Mouse (Mus musculus): ENCODE results near the gene Thsd4. TPM values are rescaled to one million over a fixed set of nuclear protein-coding genes. Genes with fewer than 3 reads are reported as not detected.
"Not testable (repeated sequence)": the region's sequence is repeated elsewhere in the genome, so short reads cannot be mapped to it uniquely, and the experiment has no call there.

The Thsd4 gene
- polyA plus RNA-seq, 1 experiment: 9.0 TPM

DNA sequence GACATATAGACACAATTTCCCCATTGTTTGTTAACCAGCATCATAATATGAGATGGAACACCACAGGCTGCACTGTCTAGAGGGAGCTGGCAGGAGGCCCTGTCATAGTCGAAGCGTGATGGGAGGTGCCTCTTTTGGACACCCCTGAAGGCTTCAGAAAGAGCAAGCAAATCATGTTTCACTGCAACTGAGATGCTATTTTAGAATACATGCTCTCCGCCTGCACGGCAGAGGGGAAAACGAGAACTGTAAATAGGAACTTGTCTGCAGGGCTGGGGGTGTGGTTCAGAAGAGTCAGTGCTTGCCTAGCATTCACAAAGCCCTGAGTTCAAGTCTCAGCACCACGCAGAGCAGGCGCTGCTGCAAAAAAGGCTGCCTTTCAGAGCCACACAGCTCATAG is 334.9 kb downstream of the Thsd4 start:
- Histone ChIP-seq H3K36me3 (ENCODE audit: control insufficient read depth, insufficient read depth, low read length) (no peaks in the 10 kb centered on the region), H3K4me1 (ENCODE audit: control insufficient read depth, insufficient read depth, insufficient read length, low read length) (no peaks in the 10 kb centered on the region), H3K27ac (ENCODE audit: insufficient read depth, low read depth, low read length) (no peak overlapping the region), H3K27me3 (ENCODE audit: control insufficient read depth, insufficient read depth, low read length) (no peaks in the 10 kb centered on the region), H3K4me3 (ENCODE audit: low read depth, low read length) (no peak overlapping the region)
- TF ChIP-seq CTCF (IDR thresholded peaks at IDR 0.05; ENCODE audit: extremely low read depth, insufficient read length, insufficient replicate concordance, low read depth, low read length) (no peak), POLR2A (IDR thresholded peaks at IDR 0.05; ENCODE audit: low read depth, low read length) (no peak)
- WGBS: 73% methylated on average over 7 of the region's 7 CpGs

DNA sequence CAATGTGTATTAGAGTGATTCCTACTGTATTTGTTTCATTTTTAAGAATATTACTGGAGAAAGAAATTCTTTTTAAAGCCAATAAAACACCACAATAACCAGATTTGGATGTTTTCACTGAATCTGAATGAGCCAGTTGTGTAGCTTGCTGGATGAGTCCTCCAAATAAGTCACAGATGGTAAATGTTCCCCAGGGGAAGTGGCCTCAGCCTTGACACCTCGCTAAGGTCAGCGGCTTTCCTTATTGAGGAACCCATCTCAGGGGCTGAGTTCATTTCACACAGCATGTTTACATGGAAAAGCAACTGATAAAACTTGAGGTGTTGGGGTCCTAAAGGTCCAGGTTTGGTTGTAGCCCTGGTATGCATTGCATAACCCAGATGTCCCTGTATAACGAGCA is 337.8 kb downstream of the Thsd4 start:
- Histone ChIP-seq H3K4me3 (ENCODE audit: low read depth, low read length) (no peak overlapping the region), H3K27me3 (ENCODE audit: control insufficient read depth, insufficient read depth, low read length) (no peaks in the 10 kb centered on the region), H3K4me1 (ENCODE audit: control insufficient read depth, insufficient read depth, insufficient read length, low read length) (no peaks in the 10 kb centered on the region), H3K27ac (ENCODE audit: insufficient read depth, low read depth, low read length) (no peak overlapping the region), H3K36me3 (ENCODE audit: control insufficient read depth, insufficient read depth, low read length) (no peaks in the 10 kb centered on the region)
- 72% methylated on average over 3 of the region's 3 CpGs for WGBS
- TF ChIP-seq POLR2A (IDR thresholded peaks at IDR 0.05; ENCODE audit: low read depth, low read length): no peak
- TF ChIP-seq CTCF (IDR thresholded peaks at IDR 0.05; ENCODE audit: extremely low read depth, insufficient read length, insufficient replicate concordance, low read depth, low read length): no peak

DNA sequence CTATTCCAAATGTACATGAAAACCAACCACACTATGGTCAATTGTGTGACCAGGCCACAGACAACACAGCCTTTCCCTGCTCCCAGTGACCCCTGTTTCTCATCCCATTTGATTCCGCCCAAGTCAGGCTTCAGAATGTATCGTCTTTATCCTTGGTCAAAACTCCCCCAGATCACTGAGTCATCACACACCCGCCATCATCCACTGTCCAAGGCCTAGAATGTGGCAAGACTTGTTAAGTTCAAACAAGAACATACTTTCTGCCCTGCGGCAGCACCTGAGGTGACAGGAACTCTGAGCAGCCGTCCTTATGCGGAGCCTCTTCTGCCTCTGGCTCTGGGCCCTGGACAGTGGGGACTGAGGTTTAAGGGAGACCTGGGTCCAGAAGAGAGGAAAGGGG is 339.5 kb downstream of the Thsd4 start:
- Histone ChIP-seq H3K4me1 (ENCODE audit: control insufficient read depth, insufficient read depth, insufficient read length, low read length) (no peaks in the 10 kb centered on the region), H3K27ac (ENCODE audit: insufficient read depth, low read depth, low read length) (no peak overlapping the region), H3K4me3 (ENCODE audit: low read depth, low read length) (no peak overlapping the region), H3K36me3 (ENCODE audit: control insufficient read depth, insufficient read depth, low read length) (no peaks in the 10 kb centered on the region), H3K27me3 (ENCODE audit: control insufficient read depth, insufficient read depth, low read length) (no peaks in the 10 kb centered on the region)
- 91% methylated on average over 6 of the region's 6 CpGs for WGBS
- no peak for TF ChIP-seq CTCF (IDR thresholded peaks at IDR 0.05; ENCODE audit: extremely low read depth, insufficient read length, insufficient replicate concordance, low read depth, low read length)
- TF ChIP-seq POLR2A (IDR thresholded peaks at IDR 0.05; ENCODE audit: low read depth, low read length): no peak

DNA sequence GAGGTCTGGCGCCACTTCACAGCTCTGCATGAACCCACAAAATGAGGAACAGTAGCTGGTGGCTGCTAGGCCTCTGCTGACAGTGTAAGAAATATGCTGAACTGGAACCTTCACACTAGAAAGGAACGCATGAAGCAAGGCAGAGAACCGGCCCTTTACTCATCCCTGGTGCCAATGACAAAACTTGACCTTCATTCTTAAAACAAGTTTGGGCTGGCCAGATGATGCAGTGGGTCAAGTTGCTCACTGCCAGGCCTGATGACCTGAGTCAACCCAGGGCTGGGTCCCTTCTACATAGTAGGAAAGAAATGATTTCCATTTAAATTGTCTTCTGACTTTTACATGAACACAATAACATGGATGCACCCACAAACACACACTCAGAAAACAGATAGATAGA is 340.9 kb downstream of the Thsd4 start:
- Histone ChIP-seq H3K36me3 (ENCODE audit: control insufficient read depth, insufficient read depth, low read length) (no peaks in the 10 kb centered on the region), H3K27ac (ENCODE audit: insufficient read depth, low read depth, low read length) (no peak overlapping the region), H3K4me3 (ENCODE audit: low read depth, low read length) (no peak overlapping the region), H3K27me3 (ENCODE audit: control insufficient read depth, insufficient read depth, low read length) (no peaks in the 10 kb centered on the region), H3K4me1 (ENCODE audit: control insufficient read depth, insufficient read depth, insufficient read length, low read length) (no peaks in the 10 kb centered on the region)
- WGBS: 92% methylated on average over 3 of the region's 3 CpGs
- TF ChIP-seq CTCF (IDR thresholded peaks at IDR 0.05; ENCODE audit: extremely low read depth, insufficient read length, insufficient replicate concordance, low read depth, low read length) (no peak), POLR2A (IDR thresholded peaks at IDR 0.05; ENCODE audit: low read depth, low read length) (no peak)

DNA sequence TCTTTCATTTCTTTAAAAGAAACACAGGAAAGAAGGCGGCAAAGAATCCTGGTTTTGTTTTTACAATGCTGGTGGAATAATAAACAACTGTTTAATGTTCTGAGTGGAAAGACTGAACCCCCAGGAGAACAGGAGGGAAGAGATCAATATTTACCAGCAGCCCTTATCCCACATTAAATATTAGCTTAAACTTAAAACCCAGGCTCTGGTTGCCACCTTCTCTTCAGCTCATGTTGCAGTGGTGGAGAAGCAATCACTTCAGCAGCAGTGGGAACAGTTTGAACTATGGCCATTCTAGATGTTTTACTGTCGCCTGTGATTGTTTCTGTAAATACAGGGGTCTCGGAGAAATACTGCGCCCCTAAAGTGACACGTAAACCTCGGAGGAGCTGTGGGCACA is 341.7 kb downstream of the Thsd4 start:
- Histone ChIP-seq H3K27me3 (ENCODE audit: control insufficient read depth, insufficient read depth, low read length) (no peaks in the 10 kb centered on the region), H3K4me3 (ENCODE audit: low read depth, low read length) (no peak overlapping the region), H3K36me3 (ENCODE audit: control insufficient read depth, insufficient read depth, low read length) (no peaks in the 10 kb centered on the region), H3K27ac (ENCODE audit: insufficient read depth, low read depth, low read length) (no peak overlapping the region), H3K4me1 (ENCODE audit: control insufficient read depth, insufficient read depth, insufficient read length, low read length) (no peaks in the 10 kb centered on the region)
- TF ChIP-seq CTCF (IDR thresholded peaks at IDR 0.05; ENCODE audit: extremely low read depth, insufficient read length, insufficient replicate concordance, low read depth, low read length) (no peak), POLR2A (IDR thresholded peaks at IDR 0.05; ENCODE audit: low read depth, low read length) (no peak)
- 70% methylated on average over 6 of the region's 6 CpGs for WGBS

DNA sequence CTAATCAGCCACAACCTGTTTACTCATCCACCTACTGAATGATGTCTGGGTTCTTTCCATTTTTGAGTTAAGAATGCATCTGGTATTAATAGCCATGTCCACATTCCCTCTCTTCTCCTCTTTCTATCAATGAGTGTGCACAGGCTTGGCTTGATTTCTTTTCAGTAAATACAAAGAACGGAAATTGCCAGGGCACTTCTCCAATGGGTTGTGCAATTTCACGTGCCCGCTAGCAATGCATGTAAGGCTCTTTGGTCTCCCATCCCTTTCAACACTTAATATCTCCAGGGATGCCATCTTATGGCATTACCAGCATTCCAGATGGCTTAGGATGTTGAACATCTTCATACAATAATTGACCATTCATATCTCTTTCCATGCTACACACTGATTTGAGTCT is 345.5 kb downstream of the Thsd4 start:
- H3K4me3 ChIP-seq (ENCODE audit: low read depth, low read length): no peak overlapping the region
- no peaks in the 10 kb centered on the region for H3K27me3 ChIP-seq (ENCODE audit: control insufficient read depth, insufficient read depth, low read length)
- no peaks in the 10 kb centered on the region for H3K36me3 ChIP-seq (ENCODE audit: control insufficient read depth, insufficient read depth, low read length)
- TF ChIP-seq CTCF (IDR thresholded peaks at IDR 0.05; ENCODE audit: extremely low read depth, insufficient read length, insufficient replicate concordance, low read depth, low read length): no peak
- no peak for TF ChIP-seq POLR2A (IDR thresholded peaks at IDR 0.05; ENCODE audit: low read depth, low read length)
- H3K27ac ChIP-seq (ENCODE audit: insufficient read depth, low read depth, low read length): no peak overlapping the region
- 79% methylated on average over 3 of the region's 3 CpGs for WGBS
- H3K4me1 ChIP-seq (ENCODE audit: control insufficient read depth, insufficient read depth, insufficient read length, low read length): no peaks in the 10 kb centered on the region

DNA sequence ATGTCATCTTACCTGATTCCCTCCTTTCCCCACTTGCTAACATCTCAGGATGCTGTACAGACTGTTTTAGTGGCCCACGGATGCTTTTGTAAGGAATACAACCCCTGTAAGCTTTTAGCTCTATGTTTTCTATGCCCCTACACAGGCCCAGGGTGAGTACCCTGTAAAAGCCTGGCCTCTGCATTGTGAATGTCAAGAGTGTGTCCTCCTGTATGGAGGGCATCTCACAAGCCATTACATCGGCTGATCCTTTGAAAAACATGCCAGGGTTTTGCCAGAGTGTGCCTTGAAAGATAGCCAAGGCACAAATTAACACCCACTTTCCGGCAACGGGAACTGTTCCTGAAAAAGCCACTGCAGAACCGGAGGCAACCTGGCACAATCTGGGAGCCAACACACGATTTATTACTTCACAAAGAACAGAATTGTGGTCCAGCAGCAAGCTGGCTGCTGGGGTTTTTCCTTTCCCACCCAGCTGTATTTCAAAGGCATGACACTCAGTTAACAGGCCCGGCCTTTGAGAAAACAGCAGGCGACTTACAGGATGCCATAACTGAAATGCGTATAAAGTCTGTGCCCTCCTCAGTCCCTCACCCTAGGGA is 349.3 kb downstream of the Thsd4 start:
- not testable (repeated sequence) for H3K27ac ChIP-seq (ENCODE audit: insufficient read depth, low read depth, low read length); H3K4me1 ChIP-seq (ENCODE audit: control insufficient read depth, insufficient read depth, insufficient read length, low read length); H3K4me3 ChIP-seq (ENCODE audit: low read depth, low read length); H3K27me3 ChIP-seq (ENCODE audit: control insufficient read depth, insufficient read depth, low read length); H3K36me3 ChIP-seq (ENCODE audit: control insufficient read depth, insufficient read depth, low read length)
- 64% methylated on average over 9 of the region's 9 CpGs for WGBS

DNA sequence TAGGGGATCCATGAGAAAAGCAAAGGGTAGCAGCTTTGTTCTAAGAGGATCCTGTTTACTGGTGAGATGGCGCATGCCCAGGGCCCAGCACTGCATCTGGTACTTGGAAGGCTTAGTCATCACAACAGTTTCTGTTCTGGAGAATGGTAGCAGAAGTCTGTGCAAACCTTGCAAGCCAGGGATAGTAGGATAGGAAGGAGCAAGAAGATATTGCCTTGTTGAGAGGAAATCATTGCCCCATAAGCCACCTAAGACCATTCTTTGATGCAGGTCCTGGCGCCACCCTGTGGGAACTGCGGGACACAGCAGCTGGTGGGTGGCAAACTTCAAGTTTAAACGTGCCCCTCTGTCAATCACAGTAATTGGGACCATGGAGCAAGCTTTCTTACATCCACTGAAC is 354.9 kb downstream of the Thsd4 start:
- Histone ChIP-seq H3K4me3 (ENCODE audit: low read depth, low read length) (no peak overlapping the region), H3K27me3 (ENCODE audit: control insufficient read depth, insufficient read depth, low read length) (no peaks in the 10 kb centered on the region), H3K4me1 (ENCODE audit: control insufficient read depth, insufficient read depth, insufficient read length, low read length) (no peaks in the 10 kb centered on the region), H3K36me3 (ENCODE audit: control insufficient read depth, insufficient read depth, low read length) (no peaks in the 10 kb centered on the region), H3K27ac (ENCODE audit: insufficient read depth, low read depth, low read length) (no peak overlapping the region)
- TF ChIP-seq POLR2A (IDR thresholded peaks at IDR 0.05; ENCODE audit: low read depth, low read length) (no peak), CTCF (IDR thresholded peaks at IDR 0.05; ENCODE audit: extremely low read depth, insufficient read length, insufficient replicate concordance, low read depth, low read length) (no peak)
- WGBS: 74% methylated on average over 4 of the region's 4 CpGs

Measured in small intestine, adult 2 months (tissue).